Mouse (Mus musculus): ENCODE results near the gene Serpinb9g.
"Not testable (repeated sequence)": the region's sequence is repeated elsewhere in the genome, so short reads cannot be mapped to it uniquely, and the experiment has no call there.

Serpinb9g gene

GRCm38 (mm10) chr13:33484490-33484889 is at the start of gene Serpinb9g:
Gene Serpinb9g (plus strand): TSS chr13:33484790.
- not testable (repeated sequence) for DNase-seq (ENCODE audit: low read depth)

GRCm38 (mm10) chr13:33483872-33484271 is 718 bp upstream of the Serpinb9g start:
- not testable (repeated sequence) for DNase-seq (ENCODE audit: low read depth)

DNA sequence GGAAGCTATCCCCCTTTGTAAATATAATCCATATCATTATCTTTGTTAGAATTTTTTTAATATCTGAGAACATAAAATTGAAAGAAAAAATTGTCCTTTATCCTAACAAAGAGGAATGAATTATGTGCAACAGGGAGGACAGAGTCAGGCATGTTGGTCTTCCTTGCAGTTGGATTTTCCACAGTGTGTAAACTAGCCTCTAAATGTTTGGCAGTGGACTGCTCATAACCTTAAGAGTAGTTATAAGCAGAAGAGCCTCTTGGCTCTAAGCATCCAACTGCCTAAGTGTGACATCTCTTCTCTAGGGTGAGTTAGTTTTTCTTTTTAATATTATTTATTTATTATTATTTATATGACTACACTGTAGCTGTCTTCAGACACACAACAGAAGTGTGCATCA is 40.0 kb downstream of the Serpinb9g start:
- no peak for DNase-seq (ENCODE audit: low read depth)

- DNase-seq (ENCODE audit: low read depth): no peak
These were observed 48.2 kb downstream of the Serpinb9g start for GRCm38 (mm10) chr13:33532814-33533213.
